Mouse (Mus musculus) thymus, adult 2 months (tissue): ENCODE results near the gene Tfrc.

ENCODE experiments used
- CTCF ChIP-seq: fragments of 200-500 bp; IDR thresholded peaks from 2 replicates; pipeline ENCODE4 v1.5.1; 2012; ENCODE audit warnings: mild to moderate bottlenecking, control low read depth, low read length, moderate library complexity, borderline replicate concordance; ENCODE audit not compliant: control insufficient read depth, poor library complexity, insufficient read depth; ENCODE audit errors: extremely low read depth
- POLR2A ChIP-seq: fragments of 200-500 bp; IDR thresholded peaks from 2 replicates; pipeline ENCODE4 v1.6.1; 2012; ENCODE audit warnings: mild to moderate bottlenecking, low read length, control low read depth, moderate library complexity; ENCODE audit not compliant: control insufficient read depth, poor library complexity, insufficient read depth; ENCODE audit errors: extremely low read depth

GRCm38 (mm10) chr16:32597909-32598381, 10.8 kb upstream of the Tfrc start:
- no peak for TF ChIP-seq CTCF
- TF ChIP-seq POLR2A, result no peak
